Mouse (Mus musculus) cortical plate, adult 2 months (tissue): Measurements from ENCODE around the gene Ppp6c. TPM values are rescaled to one million over a fixed set of nuclear protein-coding genes. Genes with fewer than 3 reads are reported as not detected.

Experiments
- H3K27ac ChIP-seq: fragments of 200-500 bp; 2 replicates; pipeline ENCODE4 v1.5.1; 2012; ENCODE audit warnings: low read length, control low read depth, inconsistent platforms; ENCODE audit not compliant: insufficient read depth
- H3K4me1 ChIP-seq: fragments of 200-500 bp; 2 replicates; pipeline ENCODE4 v1.6.1; 2011; ENCODE audit warnings: low read length; ENCODE audit not compliant: control insufficient read depth, insufficient read depth
- H3K4me3 ChIP-seq: fragments of 200-500 bp; 2 replicates; pipeline ENCODE4 v1.5.1; 2011; ENCODE audit warnings: mild to moderate bottlenecking, low read length, control low read depth; ENCODE audit not compliant: insufficient read depth
- CTCF ChIP-seq: fragments of 200-500 bp; IDR thresholded peaks from 2 replicates; pipeline ENCODE4 v1.5.1; 2011; ENCODE audit warnings: mild to moderate bottlenecking, control low read depth, low read length; ENCODE audit not compliant: insufficient read depth; ENCODE audit errors: extremely low read depth
- POLR2A ChIP-seq: fragments of 200-500 bp; IDR thresholded peaks from 2 replicates; pipeline ENCODE4 v1.6.1; 2011; ENCODE audit warnings: mild to moderate bottlenecking, low read length, control low read depth; ENCODE audit not compliant: insufficient read depth; ENCODE audit errors: extremely low read depth
- polyA plus RNA-seq: library from polyadenylated mRNA; depleted of rRNA; stranded (reverse); fragments of >200 nt; gene quantifications from 2 replicates; pipeline ENCODE4 v1.2.3, GENCODE M21; 2012

Gene Ppp6c
- polyA plus RNA-seq, 1 experiment: 47.4 TPM

- H3K4me1 ChIP-seq: no peaks in the 10 kb centered on the region
- H3K4me3 ChIP-seq: no peak overlapping the region
- TF ChIP-seq CTCF (no peak), POLR2A (no peak)
- H3K27ac ChIP-seq: no peak overlapping the region
Observed at GRCm38 (mm10) chr2:39203359-39203758, 22.9 kb downstream of the Ppp6c start.

GRCm38 (mm10) chr2:39194809-39195208 is 31.4 kb downstream of the Ppp6c start:
- no peak overlapping the region for H3K4me3 ChIP-seq
- TF ChIP-seq POLR2A: no peak
- no peak for TF ChIP-seq CTCF
- H3K27ac ChIP-seq: no peak overlapping the region
- 0 out of 2 replicates have a peak, but pooled peaks cover 1% of the 10 kb centered on the region for H3K4me1 ChIP-seq

GRCm38 (mm10) chr2:39190561-39191056 is 35.6 kb downstream of the Ppp6c start, which contains the start of gene Scai:
Gene Scai (minus strand): TSS chr2:39190734.
- TF ChIP-seq POLR2A (peak; percentile 54; the same call in 1 of the 2 replicates), CTCF (peak; percentile 63)
- 0 out of 2 replicates have a peak within 1 kb of the TSS, but pooled peaks have one; percentile 12 for H3K27ac ChIP-seq
- peaks cover 6% of the 10 kb centered on the region for H3K4me1 ChIP-seq
- peak within 1 kb of the TSS; percentile 86 for H3K4me3 ChIP-seq

GRCm38 (mm10) chr2:39189961-39190560 is 36.2 kb downstream of the Ppp6c start:
- TF ChIP-seq POLR2A: no peak
- no peak for TF ChIP-seq CTCF
- Histone ChIP-seq H3K4me1 (peaks cover 6% of the 10 kb centered on the region), H3K27ac (0 out of 2 replicates have a peak overlapping the region, but pooled peaks have one; percentile 12), H3K4me3 (peak overlapping the region; percentile 86)

GRCm38 (mm10) chr2:39185942-39186341 is 40.3 kb downstream of the Ppp6c start:
- H3K4me1 ChIP-seq: peaks cover 4% of the 10 kb centered on the region
- no peak overlapping the region for H3K4me3 ChIP-seq
- TF ChIP-seq POLR2A: no peak
- no peak for TF ChIP-seq CTCF
- no peak overlapping the region for H3K27ac ChIP-seq

- Histone ChIP-seq H3K4me1 (peaks cover under 1% of the 10 kb centered on the region), H3K27ac (no peak overlapping the region), H3K4me3 (no peak overlapping the region)
- TF ChIP-seq POLR2A (no peak), CTCF (no peak)
Observed at GRCm38 (mm10) chr2:39183587-39183986, 42.7 kb downstream of the Ppp6c start.

GRCm38 (mm10) chr2:39160996-39161395 is 65.3 kb downstream of the Ppp6c start:
- TF ChIP-seq POLR2A (no peak), CTCF (no peak)
- H3K27ac ChIP-seq: no peak overlapping the region
- no peak overlapping the region for H3K4me3 ChIP-seq
- peaks cover 5% of the 10 kb centered on the region; the same call in 1 of the 2 replicates for H3K4me1 ChIP-seq

- TF ChIP-seq CTCF (no peak), POLR2A (no peak)
- no peak overlapping the region for H3K27ac ChIP-seq
Observed at GRCm38 (mm10) chr2:39157916-39158315, 68.3 kb downstream of the Ppp6c start.

GRCm38 (mm10) chr2:39156821-39157220 is 69.4 kb downstream of the Ppp6c start:
- Histone ChIP-seq H3K27ac (no peak overlapping the region; the same call in 1 of the 2 replicates), H3K4me3 (no peak overlapping the region), H3K4me1 (peaks cover 5% of the 10 kb centered on the region; the same call in 1 of the 2 replicates)
- TF ChIP-seq CTCF (no peak), POLR2A (no peak)

More at GRCm38 (mm10) chr2:39157916-39158315, 68.3 kb downstream of the Ppp6c start:
- H3K4me3 ChIP-seq: no peak overlapping the region
- H3K4me1 ChIP-seq: peaks cover 5% of the 10 kb centered on the region; the same call in 1 of the 2 replicates

GRCm38 (mm10) chr2:39150943-39151342 is 75.3 kb downstream of the Ppp6c start:
- no peak for TF ChIP-seq POLR2A
- TF ChIP-seq CTCF: no peak
- no peak overlapping the region for H3K4me3 ChIP-seq
- peaks cover 2% of the 10 kb centered on the region for H3K4me1 ChIP-seq
- peak overlapping the region; percentile 51 for H3K27ac ChIP-seq
